Mouse (Mus musculus) R1 (cell line): ENCODE data around the gene Vwc2l.

Experiments
- DNase-seq: peaks from one replicate; pipeline ENCODE4 v3.0.0-alpha.2; 2018; ENCODE audit warnings: low read depth, low spot score

Vwc2l gene

DNA sequence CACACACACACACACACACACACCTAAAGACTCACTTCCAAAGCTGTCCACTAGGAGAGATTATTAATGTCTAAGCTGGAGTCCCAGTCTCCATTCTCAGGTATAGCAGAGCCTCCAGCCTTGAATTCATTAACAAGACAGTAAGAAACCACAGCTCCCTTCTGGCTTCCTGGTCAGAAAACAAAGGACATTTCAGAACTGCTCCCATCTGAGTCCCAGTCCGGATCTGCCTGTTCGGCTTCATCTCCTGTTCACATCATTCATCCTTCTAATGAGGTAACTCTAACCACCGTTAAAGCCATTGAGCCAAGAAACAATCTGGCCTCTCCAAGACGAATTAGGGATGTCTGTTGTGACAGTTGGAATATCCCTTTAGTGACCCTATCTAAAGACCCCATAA, 185.7 kb downstream of the Vwc2l start:
- peak; percentile 46 for DNase-seq

DNA sequence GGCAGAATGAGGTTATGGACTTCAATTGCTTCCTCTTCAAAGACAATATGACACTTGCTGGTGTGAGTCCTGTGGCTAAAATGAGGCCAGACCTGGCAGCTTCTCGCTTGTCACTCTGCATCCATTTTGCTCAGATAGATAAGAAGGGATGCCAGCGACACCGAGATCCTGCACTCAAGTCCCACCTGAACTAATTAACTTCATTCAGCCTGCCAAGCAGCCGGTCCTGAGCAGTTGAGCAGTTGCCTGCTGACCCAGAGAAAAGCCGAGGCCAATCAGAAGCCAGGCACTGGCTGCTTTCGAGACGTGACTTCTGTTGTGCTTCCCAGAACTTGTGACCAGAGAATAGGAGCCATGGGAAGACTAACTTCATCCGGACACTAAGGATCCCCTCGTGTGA, 187.6 kb downstream of the Vwc2l start:
- DNase-seq = no peak

- DNase-seq = no peak
Observed at GRCm38 (mm10) chr1:70918173-70919036, 192.9 kb downstream of the Vwc2l start.

GRCm38 (mm10) chr1:70933016-70933415, 207.5 kb downstream of the Vwc2l start:
- no peak for DNase-seq
